Mouse (Mus musculus): Measurements from ENCODE around the gene Vmn1r224. TPM values are rescaled to one million over a fixed set of nuclear protein-coding genes. Genes with fewer than 3 reads are reported as not detected.

Gene Vmn1r224
- not detected for total RNA-seq (2018; cell fraction: chromatin; rRNA removed)
- not detected for total RNA-seq (2018; cell fraction: cytosol; rRNA removed)
- total RNA-seq (2018; cell fraction: nucleus; rRNA removed): not detected
- not detected in 3 replicates for polyA plus RNA-seq (2018)

DNA sequence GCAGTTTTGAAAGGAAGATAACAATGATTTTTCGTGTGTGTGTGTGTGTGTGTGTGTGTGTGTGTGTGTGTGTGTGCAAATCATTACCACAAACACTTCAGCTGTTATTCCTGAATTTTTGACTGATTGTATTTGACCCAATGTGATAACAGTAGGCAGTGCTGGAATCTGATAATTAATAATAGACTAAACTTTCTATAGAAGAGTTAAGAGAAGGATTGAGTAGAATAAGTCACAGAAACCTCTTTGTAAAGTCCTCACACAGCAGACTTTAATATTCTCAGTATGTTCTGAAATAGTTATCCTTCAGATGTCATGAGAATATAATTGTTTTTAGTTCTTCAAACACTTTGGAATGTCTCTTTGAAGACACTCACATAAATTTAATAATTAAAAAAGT is at the start of gene Vmn1r224:
Vmn1r224 (plus strand) TSS at position 301 of the 400 bp plus-strand sequence.
- H3K36me3 ChIP-seq (ENCODE audit: inconsistent target): no peaks in the 10 kb centered on the region
- no peak within 1 kb of the TSS for H3K27ac ChIP-seq
- no CpG with 5 or more reads among the region's 1 CpGs for WGBS (ENCODE audit: missing documents)
- H3K4me3 ChIP-seq (ENCODE audit: inconsistent target): no peak within 1 kb of the TSS
- no peaks in the 10 kb centered on the region for H3K79me2 ChIP-seq (ENCODE audit: inconsistent target)

DNA sequence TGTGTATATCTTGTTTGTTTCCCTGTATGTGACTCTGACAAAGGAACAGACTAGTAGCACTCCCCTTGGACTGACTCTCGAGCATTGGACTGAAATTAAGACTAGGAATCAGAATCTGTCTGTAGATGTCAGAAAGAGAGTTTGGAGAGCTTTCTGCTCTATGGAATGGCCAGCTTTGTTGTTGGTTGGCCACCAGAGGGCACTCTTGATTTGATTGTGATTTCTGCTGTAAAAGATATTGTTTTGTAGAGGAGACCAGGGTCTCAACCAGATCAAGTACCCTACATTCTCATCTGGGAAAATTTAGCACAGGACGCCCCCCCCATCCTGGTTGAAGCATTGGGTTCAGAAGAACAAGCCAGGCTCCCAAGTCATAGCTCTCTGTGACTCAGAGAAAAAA is 14.8 kb upstream of the Vmn1r224 start:
- Histone ChIP-seq H3K4me3 (ENCODE audit: inconsistent target) (no peak overlapping the region), H3K79me2 (ENCODE audit: inconsistent target) (no peaks in the 10 kb centered on the region), H3K36me3 (ENCODE audit: inconsistent target) (no peaks in the 10 kb centered on the region), H3K27ac (no peak overlapping the region)
- 26% methylated on average over 2 of the region's 2 CpGs for whole genome bisulfite sequencing (ENCODE audit: missing documents)

DNA sequence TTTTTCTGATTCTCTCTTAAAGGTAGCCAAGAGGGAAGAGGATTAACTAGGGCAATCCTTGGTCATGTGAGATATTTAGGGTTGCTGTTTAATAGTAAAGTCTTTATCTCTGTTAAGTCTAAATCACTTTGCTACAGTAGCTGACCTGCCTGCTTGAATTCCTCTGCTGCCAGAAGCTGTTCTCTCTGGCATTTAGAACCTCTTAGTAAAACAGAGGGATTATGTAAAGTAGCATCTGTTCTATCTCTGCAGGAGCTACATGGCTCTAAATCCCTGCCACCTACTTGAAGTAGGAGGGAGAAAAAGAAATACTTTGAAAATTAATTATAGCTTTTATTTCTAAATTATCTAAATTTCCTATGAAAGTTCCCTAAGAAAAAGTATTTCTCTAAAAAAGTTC is 25.3 kb downstream of the Vmn1r224 start:
- no peak overlapping the region for H3K27ac ChIP-seq
- no peak overlapping the region for H3K4me3 ChIP-seq (ENCODE audit: inconsistent target)
- no peaks in the 10 kb centered on the region for H3K36me3 ChIP-seq (ENCODE audit: inconsistent target)
- no peaks in the 10 kb centered on the region for H3K79me2 ChIP-seq (ENCODE audit: inconsistent target)

DNA sequence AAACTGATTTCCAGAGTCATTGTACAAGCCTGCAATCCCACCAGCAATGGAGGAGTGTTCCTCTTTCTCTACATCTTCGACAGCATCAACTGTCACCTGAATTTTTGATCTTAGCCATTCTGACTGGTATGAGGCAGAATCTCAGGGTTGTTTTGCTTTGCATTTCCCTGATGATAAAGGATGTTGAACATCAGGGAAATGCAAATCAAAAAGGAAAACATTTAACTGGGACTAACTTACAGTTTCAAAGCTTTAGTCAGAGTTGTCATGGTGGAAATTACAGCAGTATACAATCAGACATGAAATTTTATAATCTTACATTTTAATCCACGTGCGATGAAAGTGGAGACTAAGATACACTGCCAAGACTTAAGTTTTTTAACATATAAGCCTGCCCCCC is 59.4 kb downstream of the Vmn1r224 start:
- Histone ChIP-seq H3K36me3 (ENCODE audit: inconsistent target) (no peaks in the 10 kb centered on the region), H3K27ac (no peak overlapping the region), H3K4me3 (ENCODE audit: inconsistent target) (no peak overlapping the region), H3K79me2 (ENCODE audit: inconsistent target) (no peaks in the 10 kb centered on the region)
- WGBS (ENCODE audit: missing documents): 79% methylated on average over 3 of the region's 3 CpGs

Other genes with a start within 250 kb of the Vmn1r224 start
- not detected in 3 replicates for gene Fpr-rs6, start 231.0 kb upstream of the Vmn1r224 start, polyA plus RNA-seq (2018)
- gene Vmn2r105, start 179.1 kb upstream of the Vmn1r224 start, polyA plus RNA-seq (2018): not detected in 3 replicates
- not detected in 3 replicates for gene Vmn2r106, start 128.6 kb upstream of the Vmn1r224 start, polyA plus RNA-seq (2018)
- gene Vmn2r107, start 68.9 kb upstream of the Vmn1r224 start, polyA plus RNA-seq (2018): not detected in 3 replicates
- not detected in 3 replicates for gene Vmn2r108, start 67.2 kb downstream of the Vmn1r224 start, polyA plus RNA-seq (2018)
- gene Vmn1r225, start 84.0 kb downstream of the Vmn1r224 start, polyA plus RNA-seq (2018): not detected in 3 replicates
- gene Vmn2r109, start 150.6 kb downstream of the Vmn1r224 start, polyA plus RNA-seq (2018): not detected in 3 replicates
- gene Vmn2r110, start 182.3 kb downstream of the Vmn1r224 start, polyA plus RNA-seq (2018): not detected in 3 replicates
- not detected in 3 replicates for gene Fpr-rs3, start 210.7 kb downstream of the Vmn1r224 start, polyA plus RNA-seq (2018)